Mouse (Mus musculus): ENCODE results near the gene Ly6g6c.
A peak's percentile ranks its signal among the peaks of the same experiment; 100 is the strongest.

The Ly6g6c gene

GRCm38 (mm10) chr17:35077786-35078233 lies 12.6 kb downstream of the Ly6g6c start, which contains the start of gene Ly6g6d:
Ly6g6d (minus strand) TSS chr17:35078065.
- H3K27me3 ChIP-seq (ENCODE audit: control insufficient read depth, insufficient read depth, low read length, poor library complexity, severe bottlenecking) = no peaks in the 10 kb centered on the region; the same call in 1 of the 2 replicates
- no peaks in the 10 kb centered on the region for H3K36me3 ChIP-seq (ENCODE audit: control insufficient read depth, insufficient read depth, low read length, poor library complexity, severe bottlenecking)
- peak; percentile 42 for DNase-seq (ENCODE audit: low read depth, low spot score)

GRCm38 (mm10) chr17:35079778-35080177 lies 14.6 kb downstream of the Ly6g6c start:
- DNase-seq (ENCODE audit: low read depth, low spot score) = no peak
- no peaks in the 10 kb centered on the region; the same call in 1 of the 2 replicates for H3K27me3 ChIP-seq (ENCODE audit: control insufficient read depth, insufficient read depth, low read length, poor library complexity, severe bottlenecking)

GRCm38 (mm10) chr17:35080248-35080647 lies 15.1 kb downstream of the Ly6g6c start:
- Histone ChIP-seq H3K36me3 (ENCODE audit: control insufficient read depth, insufficient read depth, low read length, poor library complexity, severe bottlenecking) (no peaks in the 10 kb centered on the region), H3K27me3 (ENCODE audit: control insufficient read depth, insufficient read depth, low read length, poor library complexity, severe bottlenecking) (no peaks in the 10 kb centered on the region; the same call in 1 of the 2 replicates)
- DNase-seq (ENCODE audit: low read depth, low spot score) = no peak

More at GRCm38 (mm10) chr17:35079778-35080177, 14.6 kb downstream of the Ly6g6c start:
- no peaks in the 10 kb centered on the region for H3K36me3 ChIP-seq (ENCODE audit: control insufficient read depth, insufficient read depth, low read length, poor library complexity, severe bottlenecking)

GRCm38 (mm10) chr17:35080710-35081109 lies 15.5 kb downstream of the Ly6g6c start:
- no peaks in the 10 kb centered on the region for H3K36me3 ChIP-seq (ENCODE audit: control insufficient read depth, insufficient read depth, low read length, poor library complexity, severe bottlenecking)
- no peak for DNase-seq (ENCODE audit: low read depth, low spot score)
- H3K27me3 ChIP-seq (ENCODE audit: control insufficient read depth, insufficient read depth, low read length, poor library complexity, severe bottlenecking) = no peaks in the 10 kb centered on the region; the same call in 1 of the 2 replicates

- DNase-seq (ENCODE audit: low read depth, low spot score) = no peak
- H3K27me3 ChIP-seq (ENCODE audit: control insufficient read depth, insufficient read depth, low read length, poor library complexity, severe bottlenecking) = no peaks in the 10 kb centered on the region
Measured at GRCm38 (mm10) chr17:35082841-35083576, 17.8 kb downstream of the Ly6g6c start.

GRCm38 (mm10) chr17:35083929-35084497 lies 18.8 kb downstream of the Ly6g6c start:
- Histone ChIP-seq H3K27me3 (ENCODE audit: control insufficient read depth, insufficient read depth, low read length, poor library complexity, severe bottlenecking) (no peaks in the 10 kb centered on the region), H3K36me3 (ENCODE audit: control insufficient read depth, insufficient read depth, low read length, poor library complexity, severe bottlenecking) (no peaks in the 10 kb centered on the region)
- DNase-seq (ENCODE audit: low read depth, low spot score) = no peak

More at GRCm38 (mm10) chr17:35082841-35083576, 17.8 kb downstream of the Ly6g6c start:
- no peaks in the 10 kb centered on the region for H3K36me3 ChIP-seq (ENCODE audit: control insufficient read depth, insufficient read depth, low read length, poor library complexity, severe bottlenecking)

- no peaks in the 10 kb centered on the region for H3K27me3 ChIP-seq (ENCODE audit: control insufficient read depth, insufficient read depth, low read length, poor library complexity, severe bottlenecking)
- no peak for DNase-seq (ENCODE audit: low read depth, low spot score)
- H3K36me3 ChIP-seq (ENCODE audit: control insufficient read depth, insufficient read depth, low read length, poor library complexity, severe bottlenecking) = no peaks in the 10 kb centered on the region
Measured at GRCm38 (mm10) chr17:35085208-35085865, 20.1 kb downstream of the Ly6g6c start, which contains the start of gene Ly6g6f. Ly6g6f (minus strand) TSS chr17:35085610.

- H3K36me3 ChIP-seq (ENCODE audit: control insufficient read depth, insufficient read depth, low read length, poor library complexity, severe bottlenecking) = peaks cover 1% of the 10 kb centered on the region; the same call in 1 of the 2 replicates
- peak; percentile 29 for DNase-seq (ENCODE audit: low read depth, low spot score)
- no peaks in the 10 kb centered on the region for H3K27me3 ChIP-seq (ENCODE audit: control insufficient read depth, insufficient read depth, low read length, poor library complexity, severe bottlenecking)
Measured at GRCm38 (mm10) chr17:35088151-35088550, 23.0 kb downstream of the Ly6g6c start.

GRCm38 (mm10) chr17:35088825-35089644 lies 23.8 kb downstream of the Ly6g6c start, which contains the start of gene Abhd16a:
Abhd16a (plus strand) TSS chr17:35089263.
- Histone ChIP-seq H3K36me3 (ENCODE audit: control insufficient read depth, insufficient read depth, low read length, poor library complexity, severe bottlenecking) (peaks cover 1% of the 10 kb centered on the region; the same call in 1 of the 2 replicates), H3K27me3 (ENCODE audit: control insufficient read depth, insufficient read depth, low read length, poor library complexity, severe bottlenecking) (no peaks in the 10 kb centered on the region)
- peak; percentile 96 for DNase-seq (ENCODE audit: low read depth, low spot score)

- DNase-seq (ENCODE audit: low read depth, low spot score) = no peak
- Histone ChIP-seq H3K27me3 (ENCODE audit: control insufficient read depth, insufficient read depth, low read length, poor library complexity, severe bottlenecking) (no peaks in the 10 kb centered on the region), H3K36me3 (ENCODE audit: control insufficient read depth, insufficient read depth, low read length, poor library complexity, severe bottlenecking) (peaks cover 1% of the 10 kb centered on the region; the same call in 1 of the 2 replicates)
Measured at GRCm38 (mm10) chr17:35090166-35090932, 25.2 kb downstream of the Ly6g6c start.

GRCm38 (mm10) chr17:35092403-35093198 lies 27.4 kb downstream of the Ly6g6c start:
- no peaks in the 10 kb centered on the region for H3K27me3 ChIP-seq (ENCODE audit: control insufficient read depth, insufficient read depth, low read length, poor library complexity, severe bottlenecking)
- peaks cover 1% of the 10 kb centered on the region for H3K36me3 ChIP-seq (ENCODE audit: control insufficient read depth, insufficient read depth, low read length, poor library complexity, severe bottlenecking)
- no peak for DNase-seq (ENCODE audit: low read depth, low spot score)

GRCm38 (mm10) chr17:35094475-35095365 lies 29.5 kb downstream of the Ly6g6c start:
- no peak for DNase-seq (ENCODE audit: low read depth, low spot score)
- Histone ChIP-seq H3K36me3 (ENCODE audit: control insufficient read depth, insufficient read depth, low read length, poor library complexity, severe bottlenecking) (peaks cover 4% of the 10 kb centered on the region), H3K27me3 (ENCODE audit: control insufficient read depth, insufficient read depth, low read length, poor library complexity, severe bottlenecking) (no peaks in the 10 kb centered on the region)

Measured in splenic B cell, adult 2 months (primary cell).